Mouse (Mus musculus): ENCODE measurements around the gene Astn1. TPM values are rescaled to one million over a fixed set of nuclear protein-coding genes. Genes with fewer than 3 reads are reported as not detected.

Astn1 gene
- polyA plus RNA-seq, 1 experiment from 2014 or later: 0.17 TPM

- no peaks in the 10 kb centered on the region for H3K27me3 ChIP-seq (replicated peaks)
- H3K4me1 ChIP-seq: no peaks in the 10 kb centered on the region
- H3K9me3 ChIP-seq (replicated peaks): no peaks in the 10 kb centered on the region
- no peak overlapping the region for H3K9ac ChIP-seq
- no peak overlapping the region for H3K4me3 ChIP-seq
- no peaks in the 10 kb centered on the region for H3K36me3 ChIP-seq
- H3K27ac ChIP-seq: no peak overlapping the region
- no peak overlapping the region for H3K4me2 ChIP-seq
- WGBS (ENCODE audit: insufficient replicate concordance): 36% methylated on average over 5 of the region's 5 CpGs
- no peak for ATAC-seq
Observed at GRCm38 (mm10) chr1:158713301-158714095, 351.4 kb downstream of the Astn1 start.

- no peak overlapping the region for H3K27ac ChIP-seq
- H3K27me3 ChIP-seq (replicated peaks): no peaks in the 10 kb centered on the region
- H3K4me1 ChIP-seq: no peaks in the 10 kb centered on the region
- H3K36me3 ChIP-seq: no peaks in the 10 kb centered on the region
- H3K9me3 ChIP-seq (replicated peaks): no peaks in the 10 kb centered on the region
- ATAC-seq: no peak
- no peak overlapping the region for H3K4me3 ChIP-seq
- WGBS (ENCODE audit: insufficient replicate concordance): 42% methylated on average over 4 of the region's 4 CpGs
- no peak overlapping the region for H3K9ac ChIP-seq
- no peak overlapping the region for H3K4me2 ChIP-seq
Observed at GRCm38 (mm10) chr1:158732868-158733496, 370.9 kb downstream of the Astn1 start.

DNA sequence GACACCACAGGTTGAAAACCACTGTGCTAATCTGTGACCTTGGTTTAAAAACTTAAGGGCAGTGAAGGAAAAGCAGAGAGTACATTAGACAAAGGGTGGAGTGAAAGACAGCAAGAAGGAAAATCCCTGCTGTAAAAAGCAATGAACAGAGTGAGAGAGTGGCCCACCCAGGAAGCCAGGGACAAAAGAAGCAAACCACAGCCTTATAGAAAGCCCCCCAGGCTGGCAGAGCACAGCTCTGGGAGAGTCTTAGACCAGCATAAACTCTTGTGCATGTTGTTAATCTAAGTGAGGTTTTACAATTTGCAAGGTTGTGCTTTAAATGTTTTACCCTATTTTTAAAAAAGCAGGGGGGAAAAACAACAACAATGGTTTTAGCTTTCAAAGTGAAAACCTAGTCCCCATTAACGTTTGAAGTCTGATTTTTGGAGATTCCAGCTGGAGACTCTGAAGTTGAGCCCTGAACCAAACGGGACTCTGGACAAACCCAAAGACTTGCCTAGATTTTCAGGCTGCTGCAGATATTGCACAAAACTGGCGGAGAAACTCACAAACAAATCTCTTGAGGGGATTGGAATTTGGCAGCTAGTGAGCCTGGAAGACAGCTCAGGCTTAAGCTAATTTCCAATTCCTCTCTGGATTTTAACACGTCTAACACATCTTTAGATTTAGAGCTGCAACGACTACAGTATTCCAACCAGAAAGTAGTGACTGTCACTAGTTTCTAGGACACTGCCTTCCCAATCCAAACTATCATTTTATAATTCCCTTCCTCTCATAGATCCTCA lies 377.3 kb downstream of the Astn1 start:
- Histone ChIP-seq H3K4me3 (no peak overlapping the region), H3K4me2 (no peak overlapping the region), H3K9ac (no peak overlapping the region), H3K4me1 (no peaks in the 10 kb centered on the region), H3K9me3 (replicated peaks) (no peaks in the 10 kb centered on the region), H3K36me3 (no peaks in the 10 kb centered on the region), H3K27me3 (replicated peaks) (no peaks in the 10 kb centered on the region), H3K27ac (no peak overlapping the region)
- no peak for ATAC-seq
- 34% methylated on average over 5 of the region's 5 CpGs for WGBS (ENCODE audit: insufficient replicate concordance)

DNA sequence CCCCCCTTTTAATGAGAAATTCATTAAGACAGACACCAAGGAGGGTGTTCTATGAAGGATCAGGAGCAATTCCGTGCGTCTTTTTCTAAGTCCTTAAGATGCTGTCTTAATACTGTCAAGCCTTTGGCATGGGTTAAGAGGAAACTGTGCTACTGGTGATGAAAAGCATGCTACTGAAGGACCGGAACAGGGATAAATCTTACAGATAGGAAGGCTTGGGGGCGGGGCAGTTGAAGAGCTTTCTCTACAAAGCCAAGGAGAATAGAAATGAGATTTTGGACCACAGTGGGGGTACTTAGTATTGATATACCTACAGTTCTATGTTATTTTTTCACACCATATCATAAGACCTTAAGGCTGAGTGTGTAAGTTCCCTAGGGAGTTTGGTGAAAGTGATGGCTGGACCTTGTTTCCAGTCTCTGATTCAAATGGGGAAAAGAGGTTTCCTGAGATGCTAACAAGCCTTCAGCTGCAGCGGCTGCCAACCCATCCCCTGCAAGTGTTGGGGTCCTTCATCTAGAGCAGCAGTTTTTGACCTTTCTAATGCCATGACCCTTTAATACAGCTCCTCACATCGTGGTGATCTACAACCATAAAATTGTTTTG lies 378.2 kb downstream of the Astn1 start:
- Histone ChIP-seq H3K4me2 (no peak overlapping the region), H3K4me3 (no peak overlapping the region), H3K36me3 (no peaks in the 10 kb centered on the region), H3K9ac (no peak overlapping the region), H3K27me3 (replicated peaks) (no peaks in the 10 kb centered on the region), H3K9me3 (replicated peaks) (no peaks in the 10 kb centered on the region), H3K27ac (no peak overlapping the region), H3K4me1 (no peaks in the 10 kb centered on the region)
- WGBS (ENCODE audit: insufficient replicate concordance): 60% methylated on average over 6 of the region's 6 CpGs
- ATAC-seq: no peak

DNA sequence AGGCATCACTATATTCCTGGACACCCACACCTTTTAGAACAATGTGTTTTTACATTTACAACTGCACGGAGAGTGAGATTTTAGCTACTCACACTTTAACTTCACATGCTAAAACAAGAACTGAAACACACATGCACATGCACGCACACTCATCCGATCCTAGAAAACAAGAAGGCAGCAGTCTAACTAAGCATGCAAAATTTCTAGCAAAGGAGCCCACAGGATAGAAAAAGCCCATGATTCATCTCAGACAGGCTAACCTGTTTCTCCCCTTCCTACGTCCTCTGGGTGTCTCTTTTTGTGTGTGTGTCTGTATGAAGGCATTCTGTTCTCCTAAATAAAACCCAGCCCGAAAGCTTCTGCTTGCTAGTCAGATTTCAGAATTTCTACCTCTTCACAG lies 378.9 kb downstream of the Astn1 start:
- Histone ChIP-seq H3K9ac (no peak overlapping the region), H3K4me3 (no peak overlapping the region), H3K27ac (no peak overlapping the region), H3K9me3 (replicated peaks) (no peaks in the 10 kb centered on the region), H3K4me2 (no peak overlapping the region), H3K4me1 (no peaks in the 10 kb centered on the region), H3K27me3 (replicated peaks) (no peaks in the 10 kb centered on the region), H3K36me3 (no peaks in the 10 kb centered on the region)
- no peak for ATAC-seq
- WGBS (ENCODE audit: insufficient replicate concordance): 64% methylated on average over 5 of the region's 5 CpGs

MicroRNAs encoded within 50 kb of the gene (microRNA counts, 519-probe panel; counts per million panel counts)
- microRNA mmu-miR-488: 582 counts per million, percentile 70 among the panel's probes with 10 or more counts

Small RNA genes within 50 kb of the gene (microRNA-seq; reads per million reads assigned to microRNA genes)
- gene Mir488: 6.7 reads per million, percentile 14 among the genes with 10 or more reads in this experiment

Other genes starting within 250 kb of the Astn1 start
- gene Brinp2, start 5.9 kb upstream of the Astn1 start, polyA plus RNA-seq (2016; fragmentation: Nextera tagmentation; extraction: Ambion mirVana): 0.07 and 0.20 TPM in 2 replicates

All from liver, embryonic 12.5 days (tissue).